ENCODE assay signal across 9 mouse cellular contexts in the genomic region with DNA sequence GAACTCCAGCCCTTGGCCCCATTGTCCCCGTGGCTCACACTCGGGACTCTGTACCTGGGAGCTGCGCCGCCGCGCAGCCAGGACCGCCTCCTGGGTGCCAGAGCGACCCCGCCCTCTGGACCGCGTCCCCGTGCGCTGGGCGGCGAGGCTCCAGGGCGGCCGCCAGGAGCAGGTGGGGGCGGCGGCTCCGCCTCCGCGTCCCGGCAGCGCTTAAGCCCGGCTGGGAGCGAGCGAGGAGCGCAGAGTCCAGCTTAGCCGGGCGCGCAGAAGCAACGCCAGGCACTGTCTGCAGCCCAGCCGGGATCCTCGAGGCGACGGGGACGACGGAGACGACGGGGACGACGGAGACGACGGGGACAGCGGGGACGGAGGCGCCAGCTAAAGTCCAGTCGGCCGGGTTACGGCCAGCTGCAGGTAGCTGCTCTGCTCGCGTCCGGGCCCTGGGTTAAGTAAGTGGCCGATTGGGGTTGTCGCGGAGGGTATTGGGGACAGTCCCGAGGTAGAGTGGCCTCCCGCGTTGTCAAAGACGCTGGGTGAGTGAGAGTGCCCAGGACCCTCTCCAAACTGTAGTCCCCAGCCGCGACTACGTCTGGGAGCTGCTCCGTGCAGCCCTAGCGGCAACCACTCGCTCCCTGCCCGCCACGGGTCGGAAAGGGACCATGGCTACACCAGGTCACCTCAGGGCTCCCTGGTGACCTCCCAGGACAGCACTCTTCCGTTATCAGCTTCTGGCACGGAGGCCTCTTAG. TPM values are rescaled to one million over a fixed set of nuclear protein-coding genes. Genes with fewer than 3 reads are reported as not detected.
DNase-seq lines count a peak whose midpoint lies in the region; ATAC-seq and TF ChIP-seq lines count a peak whose summit lies in the region.
"Had no signal": no experiment of that assay in that cellular context is flagged by ENCODE, and none has a peak within 500 bp of the region (broad histone marks: within the 10 kb centered on the region; RNA-seq: fewer than 3 reads in every experiment).

A gene (plus strand): TSS at position 157 of the 748 bp plus-strand sequence.

- H3K4me1 ChIP-seq in embryonic facial prominence, embryonic 10.5 days: peaks cover 35% of the 10 kb centered on the region
- H3K4me1 ChIP-seq in heart, embryonic 10.5 days: peaks cover 37% of the 10 kb centered on the region
- peaks cover 7% of the 10 kb centered on the region; the same call in 1 of the 2 replicates for H3K4me1 ChIP-seq in kidney, embryonic 14.5 days (ENCODE audit: control insufficient read depth, insufficient read depth, low read length)
- peaks cover 17% of the 10 kb centered on the region for H3K4me1 ChIP-seq in liver, adult 2 months (ENCODE audit: control insufficient read depth, insufficient read depth, low read length)

- peak; percentile 89 for TF ChIP-seq POLR2A in liver, adult 2 months (IDR thresholded peaks at IDR 0.05; ENCODE audit: extremely low read depth, insufficient read depth, low read length)

- no peaks in the 10 kb centered on the region for H3K9me3 ChIP-seq in embryonic facial prominence, embryonic 10.5 days
- H3K9me3 ChIP-seq in heart, embryonic 10.5 days: no peaks in the 10 kb centered on the region
- H3K9me3 ChIP-seq in kidney, embryonic 14.5 days (ENCODE audit: control insufficient read depth, low read length): no peaks in the 10 kb centered on the region

- under 1% methylated on average over 71 of the region's 71 CpGs for WGBS in embryonic facial prominence, embryonic 10.5 days
- under 1% methylated on average over 68 of the region's 71 CpGs for WGBS in heart, embryonic 10.5 days
- under 1% methylated on average over 66 of the region's 71 CpGs for WGBS in kidney, embryonic 14.5 days
- under 1% methylated on average over 68 of the region's 71 CpGs for WGBS in liver, adult 2 months

- peak within 1 kb of the TSS; percentile 73 for H3K27ac ChIP-seq in embryonic facial prominence, embryonic 10.5 days (replicated peaks)
- H3K27ac ChIP-seq in heart, embryonic 10.5 days: peak within 1 kb of the TSS; percentile 83
- H3K27ac ChIP-seq in kidney, embryonic 14.5 days (ENCODE audit: low read depth, low read length): no peak within 1 kb of the TSS
- H3K27ac ChIP-seq in liver, adult 2 months (replicated peaks; ENCODE audit: insufficient read depth, low read depth, low read length): peak within 1 kb of the TSS; percentile 87

- DNase-seq in frontal cortex, postnatal 36 days (ENCODE audit: low spot score in 2 of 2): peak; percentile 35 to 46
- no peak for DNase-seq in frontal cortex, postnatal 25 days (ENCODE audit: low spot score in 2 of 2)
- DNase-seq in embryonic facial prominence, embryonic 10.5 days (ENCODE audit: low spot score): peak; percentile 73
- peak; percentile 80 for DNase-seq in heart, embryonic 10.5 days (ENCODE audit: low spot score)
- DNase-seq in liver, adult 2 months (ENCODE audit: extremely low read depth, low read depth, low spot score): peak; percentile 74
- peak; percentile 70 for DNase-seq in neural tube, embryonic 10.5 days (ENCODE audit: extremely low spot score, low spot score)
- DNase-seq in thymus, postnatal 36 days: peak; percentile 17 to 30

- H3K4me2 ChIP-seq in kidney, embryonic 14.5 days (replicated peaks; ENCODE audit: low read depth, low read length): peak within 1 kb of the TSS; percentile 94

- no peaks in the 10 kb centered on the region for H3K36me3 ChIP-seq in embryonic facial prominence, embryonic 10.5 days (replicated peaks)
- H3K36me3 ChIP-seq in heart, embryonic 10.5 days: no peaks in the 10 kb centered on the region
- H3K36me3 ChIP-seq in kidney, embryonic 14.5 days (ENCODE audit: control insufficient read depth, insufficient read depth, low read length): no peaks in the 10 kb centered on the region
- H3K36me3 ChIP-seq in liver, adult 2 months (ENCODE audit: control insufficient read depth, insufficient read depth, low read length): no peaks in the 10 kb centered on the region

- ATAC-seq in kidney, embryonic 14.5 days (ENCODE audit: low FRiP score, low TSS enrichment): peak; percentile 91

- H3K9ac ChIP-seq in kidney, embryonic 14.5 days (ENCODE audit: low read depth, low read length): peak within 1 kb of the TSS; percentile 62
- H3K9ac ChIP-seq in liver, adult 2 months (ENCODE audit: low read depth, low read length): peak within 1 kb of the TSS; percentile 90

- H3K79me2 ChIP-seq in liver, adult 2 months (ENCODE audit: control insufficient read depth, insufficient read depth, low read length): peaks cover 3% of the 10 kb centered on the region; the same call in 1 of the 2 replicates

- H3K27me3 ChIP-seq in embryonic facial prominence, embryonic 10.5 days (replicated peaks; ENCODE audit: low read depth, poor library complexity, severe bottlenecking): peaks cover 64% of the 10 kb centered on the region
- H3K27me3 ChIP-seq in heart, embryonic 10.5 days (ENCODE audit: insufficient read depth, poor library complexity, severe bottlenecking): peaks cover 39% of the 10 kb centered on the region
- peaks cover 21% of the 10 kb centered on the region for H3K27me3 ChIP-seq in kidney, embryonic 14.5 days (ENCODE audit: control insufficient read depth, insufficient read depth, low read length)
- H3K27me3 ChIP-seq in liver, adult 2 months (ENCODE audit: control insufficient read depth, insufficient read depth, low read length): no peaks in the 10 kb centered on the region

- H3K4me3 ChIP-seq in embryonic facial prominence, embryonic 10.5 days: peak within 1 kb of the TSS; percentile 72
- peak within 1 kb of the TSS; percentile 69 for H3K4me3 ChIP-seq in heart, embryonic 10.5 days
- H3K4me3 ChIP-seq in kidney, embryonic 14.5 days (ENCODE audit: low read length): peak within 1 kb of the TSS; percentile 57
- peak within 1 kb of the TSS; percentile 83 for H3K4me3 ChIP-seq in liver, adult 2 months (ENCODE audit: insufficient read depth, low read depth, low read length)

- TF ChIP-seq CTCF in liver, adult 2 months (IDR thresholded peaks at IDR 0.05; ENCODE audit: low read depth, low read length): no peak

RNA-seq across cellular contexts. Expression of the gene that starts here (rescaled TPM):
- polyA plus RNA-seq in embryonic facial prominence, embryonic 10.5 days (2016; fragmentation: Nextera tagmentation; extraction: Ambion mirVana): 1.1 and 1.4 TPM in 2 replicates
- polyA plus RNA-seq in heart, embryonic 10.5 days (2016; fragmentation: Nextera tagmentation; extraction: Ambion mirVana): 1.0 and 1.8 TPM in 2 replicates
- polyA plus RNA-seq in kidney, embryonic 14.5 days (2014; fragmentation: Nextera tagmentation; extraction: Ambion mirVana): 2.3 and 2.7 TPM in 2 replicates
- total RNA-seq in liver, adult 2 months (2014; rRNA removed): 6.0 and 6.4 TPM in 2 replicates
- 2.0 and 2.3 TPM in 2 replicates for polyA plus RNA-seq in liver, adult 2 months (2012; rRNA removed)
- total RNA-seq: neutrophil, adult 5-6 weeks had no signal

Comparison
In these comparisons a context has a peak if more than half of its experiments do, and no peak if none do; other contexts are left out.
1. DNase-seq: peak in frontal cortex, postnatal 36 days (2 of 2), embryonic facial prominence, embryonic 10.5 days (single experiment), heart, embryonic 10.5 days (single experiment), liver, adult 2 months (single experiment), neural tube, embryonic 10.5 days (single experiment) and thymus, postnatal 36 days (2 of 2); none in frontal cortex, postnatal 25 days (0 of 2).
2. Peak in every context shown above with its lines, with median percentiles within 50 percentile points of each other: H3K4me3 ChIP-seq.